Mouse (Mus musculus): ENCODE data around the gene Nr1h2. TPM values are rescaled to one million over a fixed set of nuclear protein-coding genes. Genes with fewer than 3 reads are reported as not detected.
A peak's percentile ranks its signal among the peaks of the same experiment; 100 is the strongest.

The Nr1h2 gene
- polyA plus RNA-seq, 1 experiment from 2014 or later = 62.0 TPM

- DNase-seq = no peak
- peaks cover 28% of the 10 kb centered on the region for H3K36me3 ChIP-seq (ENCODE audit: control insufficient read depth, insufficient read depth, low read length)
- 90% methylated on average over 29 of the region's 29 CpGs for WGBS
- H3K4me3 ChIP-seq (replicated peaks; ENCODE audit: low read depth, low read length) = no peak overlapping the region
- H3K27ac ChIP-seq (replicated peaks; ENCODE audit: low read depth, low read length) = no peak overlapping the region
- H3K27me3 ChIP-seq (ENCODE audit: control insufficient read depth, insufficient read depth, low read length) = 0 out of 2 replicates have a peak, but pooled peaks cover 4% of the 10 kb centered on the region
- H3K9ac ChIP-seq (replicated peaks; ENCODE audit: low read length) = no peak overlapping the region
- H3K4me1 ChIP-seq (ENCODE audit: control insufficient read depth, insufficient read depth, low read length) = peaks cover under 1% of the 10 kb centered on the region; the same call in 1 of the 2 replicates
- no peak for ATAC-seq (ENCODE audit: low FRiP score, low TSS enrichment)
- no peak overlapping the region for H3K4me2 ChIP-seq (ENCODE audit: low read length)
- H3K9me3 ChIP-seq (ENCODE audit: control insufficient read depth, low read length) = no peaks in the 10 kb centered on the region
These were observed 20.6 kb downstream of the Nr1h2 start for GRCm38 (mm10) chr7:44532918-44533745.

- H3K4me2 ChIP-seq (ENCODE audit: low read length) = no peak within 1 kb of the TSS
- H3K27ac ChIP-seq (replicated peaks; ENCODE audit: low read depth, low read length) = no peak within 1 kb of the TSS
- peaks cover 20% of the 10 kb centered on the region for H3K36me3 ChIP-seq (ENCODE audit: control insufficient read depth, insufficient read depth, low read length)
- 0 out of 2 replicates have a peak, but pooled peaks cover 4% of the 10 kb centered on the region for H3K27me3 ChIP-seq (ENCODE audit: control insufficient read depth, insufficient read depth, low read length)
- no peaks in the 10 kb centered on the region for H3K9me3 ChIP-seq (ENCODE audit: control insufficient read depth, low read length)
- no peak within 1 kb of the TSS for H3K9ac ChIP-seq (replicated peaks; ENCODE audit: low read length)
- peaks cover 6% of the 10 kb centered on the region; the same call in 1 of the 2 replicates for H3K4me1 ChIP-seq (ENCODE audit: control insufficient read depth, insufficient read depth, low read length)
- DNase-seq (no peak), ATAC-seq (ENCODE audit: low FRiP score, low TSS enrichment) (no peak)
- no peak within 1 kb of the TSS for H3K4me3 ChIP-seq (replicated peaks; ENCODE audit: low read depth, low read length)
- 85% methylated on average over 4 of the region's 4 CpGs for WGBS
These were observed 21.6 kb downstream of the Nr1h2 start, which contains the start of gene Spib for GRCm38 (mm10) chr7:44531946-44532732. Gene Spib, minus strand, starts transcription at chr7:44532071.

DNA sequence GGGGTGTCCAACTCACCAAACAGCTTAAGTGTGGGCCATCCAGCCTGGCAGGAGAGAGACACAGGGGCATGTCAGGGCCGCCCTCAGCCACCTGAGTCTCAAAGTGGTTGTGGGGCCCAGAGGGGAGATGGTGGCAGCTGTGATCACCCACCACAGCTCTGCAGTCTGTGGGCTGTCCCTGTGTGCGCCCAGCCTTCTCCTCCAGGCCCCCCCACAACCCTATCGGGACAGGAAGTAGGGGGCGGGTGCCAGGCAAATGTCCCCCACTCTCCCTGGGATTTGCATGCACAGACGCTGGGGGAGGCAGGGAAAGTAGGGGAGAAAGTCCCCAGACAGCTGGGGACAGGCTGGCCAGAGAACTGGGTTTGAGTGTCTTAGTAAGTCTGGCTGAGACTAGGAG lies 22.5 kb downstream of the Nr1h2 start:
- H3K9ac ChIP-seq (replicated peaks; ENCODE audit: low read length) = no peak overlapping the region
- DNase-seq = no peak
- no peak overlapping the region for H3K4me3 ChIP-seq (replicated peaks; ENCODE audit: low read depth, low read length)
- no peak overlapping the region for H3K4me2 ChIP-seq (ENCODE audit: low read length)
- no peak overlapping the region for H3K27ac ChIP-seq (replicated peaks; ENCODE audit: low read depth, low read length)
- H3K27me3 ChIP-seq (ENCODE audit: control insufficient read depth, insufficient read depth, low read length) = 0 out of 2 replicates have a peak, but pooled peaks cover 4% of the 10 kb centered on the region
- peaks cover 13% of the 10 kb centered on the region; the same call in 1 of the 2 replicates for H3K36me3 ChIP-seq (ENCODE audit: control insufficient read depth, insufficient read depth, low read length)
- ATAC-seq (ENCODE audit: low FRiP score, low TSS enrichment) = no peak
- H3K4me1 ChIP-seq (ENCODE audit: control insufficient read depth, insufficient read depth, low read length) = peaks cover 6% of the 10 kb centered on the region; the same call in 1 of the 2 replicates
- 59% methylated on average over 5 of the region's 5 CpGs for WGBS
- H3K9me3 ChIP-seq (ENCODE audit: control insufficient read depth, low read length) = no peaks in the 10 kb centered on the region

DNA sequence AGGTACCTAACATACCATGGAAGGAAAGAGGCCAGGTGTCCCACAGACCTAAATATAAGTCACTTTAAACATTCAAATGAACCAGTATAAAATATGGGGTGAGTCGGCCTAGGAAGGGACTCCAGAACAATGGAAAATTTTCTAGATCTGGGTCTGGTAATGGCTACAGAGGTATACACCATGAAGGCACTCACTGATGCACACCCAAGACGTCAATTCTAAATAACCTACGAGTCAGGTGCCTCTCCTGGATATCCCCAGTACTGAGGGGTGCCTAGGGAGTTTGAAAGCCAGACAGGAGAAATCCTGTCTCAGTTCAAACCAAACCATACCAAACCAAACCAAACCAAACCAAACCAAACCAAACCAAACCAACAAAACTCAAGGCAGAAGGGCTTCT lies 23.2 kb downstream of the Nr1h2 start:
- H3K4me2 ChIP-seq (ENCODE audit: low read length) = no peak overlapping the region
- no peak overlapping the region for H3K27ac ChIP-seq (replicated peaks; ENCODE audit: low read depth, low read length)
- no peak overlapping the region for H3K9ac ChIP-seq (replicated peaks; ENCODE audit: low read length)
- WGBS = 82% methylated on average over 3 of the region's 3 CpGs
- DNase-seq (no peak), ATAC-seq (ENCODE audit: low FRiP score, low TSS enrichment) (no peak)
- peaks cover 6% of the 10 kb centered on the region; the same call in 1 of the 2 replicates for H3K4me1 ChIP-seq (ENCODE audit: control insufficient read depth, insufficient read depth, low read length)
- H3K27me3 ChIP-seq (ENCODE audit: control insufficient read depth, insufficient read depth, low read length) = 0 out of 2 replicates have a peak, but pooled peaks cover 5% of the 10 kb centered on the region
- no peak overlapping the region for H3K4me3 ChIP-seq (replicated peaks; ENCODE audit: low read depth, low read length)
- H3K36me3 ChIP-seq (ENCODE audit: control insufficient read depth, insufficient read depth, low read length) = 0 out of 2 replicates have a peak, but pooled peaks cover 6% of the 10 kb centered on the region
- no peaks in the 10 kb centered on the region for H3K9me3 ChIP-seq (ENCODE audit: control insufficient read depth, low read length)

GRCm38 (mm10) chr7:44529518-44529917 lies 24.2 kb downstream of the Nr1h2 start:
- H3K27me3 ChIP-seq (ENCODE audit: control insufficient read depth, insufficient read depth, low read length) = 0 out of 2 replicates have a peak, but pooled peaks cover 9% of the 10 kb centered on the region
- no peak for DNase-seq
- H3K4me2 ChIP-seq (ENCODE audit: low read length) = no peak overlapping the region
- no peaks in the 10 kb centered on the region for H3K9me3 ChIP-seq (ENCODE audit: control insufficient read depth, low read length)
- WGBS = 59% methylated on average over 5 of the region's 5 CpGs
- peaks cover 6% of the 10 kb centered on the region; the same call in 1 of the 2 replicates for H3K4me1 ChIP-seq (ENCODE audit: control insufficient read depth, insufficient read depth, low read length)
- H3K9ac ChIP-seq (replicated peaks; ENCODE audit: low read length) = no peak overlapping the region
- H3K36me3 ChIP-seq (ENCODE audit: control insufficient read depth, insufficient read depth, low read length) = 0 out of 2 replicates have a peak, but pooled peaks cover 4% of the 10 kb centered on the region
- no peak overlapping the region for H3K4me3 ChIP-seq (replicated peaks; ENCODE audit: low read depth, low read length)
- no peak for ATAC-seq (ENCODE audit: low FRiP score, low TSS enrichment)
- no peak overlapping the region for H3K27ac ChIP-seq (replicated peaks; ENCODE audit: low read depth, low read length)

DNA sequence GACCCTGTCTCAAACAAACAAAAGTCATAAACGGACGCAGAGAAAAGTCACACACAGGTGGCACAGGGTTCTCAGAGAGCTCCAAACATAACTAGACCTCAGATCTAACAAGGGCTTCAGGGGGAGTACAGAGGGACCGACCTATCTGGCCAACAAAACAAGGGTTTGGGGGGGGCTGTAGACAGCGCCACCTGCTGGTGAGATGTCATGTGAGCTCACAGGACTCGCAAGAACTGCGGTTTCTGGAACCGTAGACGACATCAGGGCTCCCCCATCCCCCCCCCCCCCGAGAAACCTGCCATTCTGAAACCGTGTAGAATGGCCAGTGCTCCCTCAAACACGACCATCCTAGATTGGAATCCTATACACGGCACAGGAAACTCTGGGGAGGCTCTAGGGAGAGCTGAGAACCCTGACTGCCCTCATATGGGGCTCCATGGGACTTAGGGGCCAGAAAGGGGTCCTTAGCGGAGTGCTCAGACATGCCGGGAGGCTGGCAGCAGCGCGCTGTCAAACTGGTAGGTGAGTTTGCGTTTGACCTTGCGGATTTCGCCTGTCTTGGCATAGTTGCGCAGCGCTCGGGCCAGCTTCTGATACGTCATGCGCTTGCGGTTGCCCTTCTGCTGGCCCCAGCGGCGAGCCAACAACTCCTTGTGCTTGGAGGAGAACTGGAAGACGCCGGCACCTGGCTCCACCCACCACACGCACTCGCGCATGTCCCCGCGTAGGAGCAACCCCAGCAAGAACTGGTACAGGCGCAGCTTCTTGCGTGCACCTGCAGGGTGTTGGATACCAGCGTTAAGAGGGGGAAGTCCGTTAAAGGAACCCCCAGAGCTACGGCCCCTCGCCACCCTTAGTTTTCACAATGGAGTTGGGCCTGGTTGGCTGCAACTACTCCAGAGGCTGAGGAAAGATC lies 26.0 kb downstream of the Nr1h2 start:
- Histone ChIP-seq H3K9ac (replicated peaks; ENCODE audit: low read length) (peak overlapping the region; percentile 47), H3K9me3 (ENCODE audit: control insufficient read depth, low read length) (no peaks in the 10 kb centered on the region), H3K4me2 (ENCODE audit: low read length) (peak overlapping the region; percentile 64), H3K27ac (replicated peaks; ENCODE audit: low read depth, low read length) (no peak overlapping the region), H3K27me3 (ENCODE audit: control insufficient read depth, insufficient read depth, low read length) (peaks cover 22% of the 10 kb centered on the region; the same call in 1 of the 2 replicates), H3K4me1 (ENCODE audit: control insufficient read depth, insufficient read depth, low read length) (peaks cover 6% of the 10 kb centered on the region; the same call in 1 of the 2 replicates), H3K4me3 (replicated peaks; ENCODE audit: low read depth, low read length) (peak overlapping the region; percentile 30), H3K36me3 (ENCODE audit: control insufficient read depth, insufficient read depth, low read length) (no peaks in the 10 kb centered on the region)
- ATAC-seq (ENCODE audit: low FRiP score, low TSS enrichment) (no peak), DNase-seq (peak; percentile 82)
- 5% methylated on average over 40 of the region's 40 CpGs for WGBS

- peaks cover 8% of the 10 kb centered on the region; the same call in 1 of the 2 replicates for H3K4me1 ChIP-seq (ENCODE audit: control insufficient read depth, insufficient read depth, low read length)
- no peak overlapping the region for H3K4me2 ChIP-seq (ENCODE audit: low read length)
- no peak overlapping the region for H3K27ac ChIP-seq (replicated peaks; ENCODE audit: low read depth, low read length)
- H3K27me3 ChIP-seq (ENCODE audit: control insufficient read depth, insufficient read depth, low read length) = peaks cover 32% of the 10 kb centered on the region; the same call in 1 of the 2 replicates
- 88% methylated on average over 14 of the region's 14 CpGs for WGBS
- no peak overlapping the region for H3K4me3 ChIP-seq (replicated peaks; ENCODE audit: low read depth, low read length)
- ATAC-seq (ENCODE audit: low FRiP score, low TSS enrichment) (no peak), DNase-seq (no peak)
- no peak overlapping the region for H3K9ac ChIP-seq (replicated peaks; ENCODE audit: low read length)
- no peaks in the 10 kb centered on the region for H3K36me3 ChIP-seq (ENCODE audit: control insufficient read depth, insufficient read depth, low read length)
- H3K9me3 ChIP-seq (ENCODE audit: control insufficient read depth, low read length) = no peaks in the 10 kb centered on the region
These were observed 27.2 kb downstream of the Nr1h2 start for GRCm38 (mm10) chr7:44526414-44527154.
